Mouse (Mus musculus): ENCODE data around the gene Mtch1.
"Not testable (repeated sequence)": the region's sequence is repeated elsewhere in the genome, so short reads cannot be mapped to it uniquely, and the experiment has no call there.

Gene Mtch1

GRCm38 (mm10) chr17:29336266-29336990, 11.3 kb downstream of the Mtch1 start:
- no peak for DNase-seq (ENCODE audit: low spot score in 2 of 2)

- DNase-seq (ENCODE audit: low spot score in 2 of 2), result no peak
These were observed 15.5 kb downstream of the Mtch1 start for GRCm38 (mm10) chr17:29332186-29332685.

- no peak for DNase-seq (ENCODE audit: low spot score in 2 of 2)
These were observed 16.9 kb downstream of the Mtch1 start for GRCm38 (mm10) chr17:29330671-29331410.

GRCm38 (mm10) chr17:29330221-29330620, 17.5 kb downstream of the Mtch1 start:
- DNase-seq (ENCODE audit: low spot score in 2 of 2), result no peak

- no peak for DNase-seq (ENCODE audit: low spot score in 2 of 2)
These were observed 20.0 kb downstream of the Mtch1 start for GRCm38 (mm10) chr17:29327691-29328090.

GRCm38 (mm10) chr17:29326531-29327529, 20.9 kb downstream of the Mtch1 start:
- DNase-seq (ENCODE audit: low spot score in 2 of 2), result no peak

- DNase-seq (ENCODE audit: low spot score in 2 of 2), result no peak
These were observed 21.9 kb downstream of the Mtch1 start for GRCm38 (mm10) chr17:29325831-29326230.

- DNase-seq (ENCODE audit: low spot score in 2 of 2), result no peak
These were observed 24.1 kb downstream of the Mtch1 start for GRCm38 (mm10) chr17:29323625-29324024.

GRCm38 (mm10) chr17:29322603-29322962, 25.2 kb downstream of the Mtch1 start:
- DNase-seq (ENCODE audit: low spot score in 2 of 2), result no peak

- DNase-seq (ENCODE audit: low spot score in 2 of 2), result no peak
These were observed 25.8 kb downstream of the Mtch1 start for GRCm38 (mm10) chr17:29321765-29322602.

- no peak for DNase-seq (ENCODE audit: low spot score in 2 of 2)
These were observed 27.7 kb downstream of the Mtch1 start for GRCm38 (mm10) chr17:29319881-29320639.

GRCm38 (mm10) chr17:29319476-29319875, 28.3 kb downstream of the Mtch1 start:
- DNase-seq (ENCODE audit: low spot score in 2 of 2), result no peak

GRCm38 (mm10) chr17:29318731-29319250, 28.9 kb downstream of the Mtch1 start:
- DNase-seq (ENCODE audit: low spot score in 2 of 2), result no peak

GRCm38 (mm10) chr17:29317380-29317779, 30.4 kb downstream of the Mtch1 start, which contains the start of gene Pi16:
Gene Pi16, plus strand, starts transcription at chr17:29317680.
- DNase-seq (ENCODE audit: low spot score in 2 of 2), result not testable (repeated sequence)

GRCm38 (mm10) chr17:29316891-29317290, 30.8 kb downstream of the Mtch1 start:
- no peak for DNase-seq (ENCODE audit: low spot score in 2 of 2)

GRCm38 (mm10) chr17:29315672-29316465, 31.9 kb downstream of the Mtch1 start:
- DNase-seq (ENCODE audit: low spot score in 2 of 2), result no peak

GRCm38 (mm10) chr17:29313300-29313699, 34.4 kb downstream of the Mtch1 start:
- no peak for DNase-seq (ENCODE audit: low spot score in 2 of 2)

- no peak for DNase-seq (ENCODE audit: low spot score in 2 of 2)
These were observed 35.7 kb downstream of the Mtch1 start for GRCm38 (mm10) chr17:29312082-29312481.

- no peak for DNase-seq (ENCODE audit: low spot score in 2 of 2)
These were observed 36.1 kb downstream of the Mtch1 start for GRCm38 (mm10) chr17:29311602-29312001.

All from frontal cortex, postnatal 10 days (tissue).